ENCODE assay signal across 10 mouse cellular contexts in the genomic region with DNA sequence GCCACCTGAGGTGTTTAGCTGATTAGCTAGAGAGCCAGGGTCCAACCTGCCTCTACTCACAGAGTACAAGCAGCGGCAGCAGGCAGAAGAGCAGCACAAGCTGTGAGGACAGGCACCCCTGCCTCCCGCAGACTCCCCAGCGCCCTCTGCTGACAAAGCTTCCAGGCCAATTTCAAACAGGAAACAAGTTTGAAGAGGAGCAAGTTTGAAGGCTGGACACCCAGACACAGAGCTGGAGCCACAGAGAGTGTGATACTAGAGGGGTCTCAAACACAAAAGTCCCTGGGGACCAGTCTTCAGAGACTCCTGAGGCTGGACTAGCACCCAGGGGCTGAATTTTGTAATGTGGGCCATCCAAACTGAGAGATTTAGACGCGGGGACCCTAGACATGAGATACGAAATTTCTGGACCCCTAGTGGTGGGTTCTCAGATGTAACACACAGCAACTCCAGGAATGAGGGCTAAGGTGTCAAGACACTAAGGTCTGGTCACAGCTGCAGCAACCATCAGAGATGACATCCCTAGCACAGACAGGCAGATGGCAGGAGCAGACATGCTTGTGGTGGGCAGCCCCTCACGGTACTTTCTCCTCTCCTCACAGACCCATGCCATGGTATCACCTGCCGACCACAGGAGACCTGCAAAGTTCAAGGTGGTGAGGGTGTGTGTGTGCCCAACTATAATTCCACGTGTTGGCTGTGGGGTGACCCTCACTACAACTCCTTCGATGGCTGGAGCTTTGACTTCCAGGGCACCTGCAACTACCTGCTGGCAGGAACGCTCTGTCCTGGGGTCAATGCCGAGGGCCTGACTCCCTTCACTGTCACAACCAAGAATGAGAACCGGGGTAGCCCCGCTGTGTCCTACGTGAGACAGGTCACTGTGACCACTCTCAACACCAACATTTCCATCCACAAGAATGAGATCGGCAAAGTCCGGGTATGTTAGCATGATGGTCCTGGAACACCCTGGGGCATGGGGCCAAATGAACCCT. TPM values are rescaled to one million over a fixed set of nuclear protein-coding genes. Genes with fewer than 3 reads are reported as not detected.
DNase-seq lines count a peak whose midpoint lies in the region; ATAC-seq lines count a peak whose summit lies in the region.
"Had no signal": no experiment of that assay in that cellular context is flagged by ENCODE, and none has a peak within 500 bp of the region (broad histone marks: within the 10 kb centered on the region; RNA-seq: fewer than 3 reads in every experiment).

No protein-coding gene starts in this region.

- no peak for ATAC-seq in intestine, embryonic 14.5 days (replicated peaks; ENCODE audit: low FRiP score, low TSS enrichment, low read depth)
- ATAC-seq in intestine, embryonic 15.5 days: no peak
- no peak for ATAC-seq in inflammation-experienced regulatory T-cells, adult 6 months

- no peak overlapping the region for H3K4me3 ChIP-seq in intestine, embryonic 14.5 days (ENCODE audit: low read depth, low read length)
- H3K4me3 ChIP-seq in intestine, embryonic 15.5 days (replicated peaks): no peak overlapping the region
- H3K4me3 ChIP-seq: midbrain, embryonic 12.5 days had no signal

- intact Hi-C loops in heart, postnatal 14 days (cut with DNase I): loop anchor here (2.0 kb wide), 1 partner anchor 50 kb away; a partner anchor contains a TSS

- no peak overlapping the region for H3K9ac ChIP-seq in intestine, embryonic 14.5 days (ENCODE audit: low read length)
- no peak overlapping the region for H3K9ac ChIP-seq in intestine, embryonic 15.5 days
- H3K9ac ChIP-seq: midbrain, embryonic 12.5 days had no signal

- H3K36me3 ChIP-seq in intestine, embryonic 14.5 days (ENCODE audit: control insufficient read depth, insufficient read depth, low read length): no peaks in the 10 kb centered on the region
- no peaks in the 10 kb centered on the region for H3K36me3 ChIP-seq in intestine, embryonic 15.5 days
- H3K36me3 ChIP-seq: midbrain, embryonic 12.5 days had no signal

- H3K27ac ChIP-seq in intestine, embryonic 14.5 days (ENCODE audit: low read depth): no peak overlapping the region
- no peak overlapping the region for H3K27ac ChIP-seq in intestine, embryonic 15.5 days
- H3K27ac ChIP-seq: midbrain, embryonic 12.5 days had no signal

- peaks cover 5% of the 10 kb centered on the region for H3K9me3 ChIP-seq in intestine, embryonic 14.5 days (ENCODE audit: control insufficient read depth, low read length)
- H3K9me3 ChIP-seq in intestine, embryonic 15.5 days: no peaks in the 10 kb centered on the region; the same call in 1 of the 2 replicates

- peak; percentile 74 for DNase-seq in intestine, embryonic 14.5 days (ENCODE audit: low spot score)
- DNase-seq in A20 (ENCODE audit: low read depth, low spot score) (peak; percentile 80), MN1 (ENCODE audit: low spot score) (peak; percentile 17)
- DNase-seq in heart, postnatal 14 days: peak; percentile 22 to 45
- DNase-seq in lung, postnatal 36 days: peak; percentile 65
- no peak for DNase-seq in frontal cortex, postnatal 10 days (ENCODE audit: low spot score in 2 of 2)

- 66% methylated on average over 17 of the region's 17 CpGs for WGBS in intestine, embryonic 14.5 days
- 65% methylated on average over 17 of the region's 17 CpGs for WGBS in intestine, embryonic 15.5 days

- H3K4me1 ChIP-seq in intestine, embryonic 14.5 days (replicated peaks; ENCODE audit: control insufficient read depth, insufficient read depth, low read length): no peaks in the 10 kb centered on the region
- 0 out of 2 replicates have a peak, but pooled peaks cover 5% of the 10 kb centered on the region for H3K4me1 ChIP-seq in intestine, embryonic 15.5 days (replicated peaks)
- H3K4me1 ChIP-seq: midbrain, embryonic 12.5 days had no signal

- H3K4me2 ChIP-seq in intestine, embryonic 14.5 days (ENCODE audit: low read length): no peak overlapping the region
- H3K4me2 ChIP-seq in intestine, embryonic 15.5 days (replicated peaks): no peak overlapping the region
- H3K4me2 ChIP-seq: midbrain, embryonic 12.5 days had no signal

- H3K27me3 ChIP-seq in intestine, embryonic 14.5 days (replicated peaks; ENCODE audit: control insufficient read depth, insufficient read depth, low read length): no peaks in the 10 kb centered on the region
- H3K27me3 ChIP-seq in intestine, embryonic 15.5 days (replicated peaks): no peaks in the 10 kb centered on the region

RNA-seq across cellular contexts. Expression of a gene that starts 28.4 kb away (rescaled TPM):
- not detected in 2 replicates for polyA plus RNA-seq in intestine, embryonic 14.5 days (2014; fragmentation: Nextera tagmentation; extraction: Ambion mirVana)
- 0.03 and 0.09 TPM in 2 replicates for polyA plus RNA-seq in intestine, embryonic 15.5 days (2015; fragmentation: Nextera tagmentation; extraction: Ambion mirVana)
- under 1 TPM in 1 of 2 experiments, not detected in 1; 0.02 TPM for total RNA-seq in heart, postnatal 14 days (2021)
- polyA plus RNA-seq in inflammation-experienced regulatory T-cells, adult 6 months (2017; shearing (Covaris generic)): not detected
- total RNA-seq: hematopoietic stem cell, adult 5-6 weeks had no signal

RNA-seq across cellular contexts. Expression of a gene that starts 29.9 kb away (rescaled TPM):
- polyA plus RNA-seq in intestine, embryonic 14.5 days (2014; fragmentation: Nextera tagmentation; extraction: Ambion mirVana): 16.0 and 46.1 TPM in 2 replicates
- 99.5 and 129 TPM in 2 replicates for polyA plus RNA-seq in intestine, embryonic 15.5 days (2015; fragmentation: Nextera tagmentation; extraction: Ambion mirVana)
- 1 to 10 TPM in 1 of 2 experiments, under 1 TPM in 1; 0.14 to 2.0 TPM for total RNA-seq in heart, postnatal 14 days (2021)
- polyA plus RNA-seq in inflammation-experienced regulatory T-cells, adult 6 months (2017; shearing (Covaris generic)): not detected
- total RNA-seq: hematopoietic stem cell, adult 5-6 weeks had no signal

RNA-seq across cellular contexts. Expression of a gene that starts 51.0 kb away (rescaled TPM):
- polyA plus RNA-seq in intestine, embryonic 14.5 days (2014; fragmentation: Nextera tagmentation; extraction: Ambion mirVana): 281 and 298 TPM in 2 replicates
- 247 and 249 TPM in 2 replicates for polyA plus RNA-seq in intestine, embryonic 15.5 days (2015; fragmentation: Nextera tagmentation; extraction: Ambion mirVana)
- 100 to 1,000 TPM; 102 to 105 TPM for total RNA-seq in heart, postnatal 14 days (2021)
- 100 to 1,000 TPM; 176 to 203 (median 189) TPM for polyA plus RNA-seq in inflammation-experienced regulatory T-cells, adult 6 months (2017; shearing (Covaris generic))

Comparison
In these comparisons a context has a peak if more than half of its experiments do, and no peak if none do; other contexts are left out.
1. DNase-seq: peak in intestine, embryonic 14.5 days (single experiment), A20 (single experiment), MN1 (single experiment), heart, postnatal 14 days (2 of 2) and lung, postnatal 36 days (single experiment); none in frontal cortex, postnatal 10 days (0 of 2).
2. RNA of a gene that starts 29.9 kb away (polyA plus RNA-seq): 99.5 to 129 TPM in intestine, embryonic 15.5 days and 16.0 to 46.1 TPM in intestine, embryonic 14.5 days; not detected in inflammation-experienced regulatory T-cells, adult 6 months; every median in the first group is over 10 times any median in the second.